Mouse (Mus musculus) midbrain, embryonic 11.5 days (tissue): ENCODE measurements around the gene Cped1. TPM values are rescaled to one million over a fixed set of nuclear protein-coding genes. Genes with fewer than 3 reads are reported as not detected.

Experiments used
- ATAC-seq: fragments of 200-750 bp; cut with Nextera tagmentation; 2 replicates; pipeline ENCODE4 v1.8.0; 2017; ENCODE audit warnings: moderate TSS enrichment, moderate library complexity; ENCODE audit not compliant: low FRiP score
- DNase-seq: peaks from one replicate; pipeline ENCODE4 v3.0.0; 2015; ENCODE audit warnings: low spot score; ENCODE audit errors: missing footprints
- H3K27ac ChIP-seq: fragments of 300-500 bp; sonication (generic); 2 replicates; pipeline ENCODE4 v1.5.1; 2014; ENCODE audit warnings: low read depth, low read length
- H3K27me3 ChIP-seq: fragments of 300-500 bp; sonication (generic); 2 replicates; pipeline ENCODE4 v1.6.1; 2014; ENCODE audit warnings: mild to moderate bottlenecking, low read length, moderate library complexity, mixed read lengths; ENCODE audit not compliant: control insufficient read depth, insufficient read depth
- H3K36me3 ChIP-seq: fragments of 300-500 bp; sonication (generic); 2 replicates; pipeline ENCODE4 v1.6.1; 2014; ENCODE audit warnings: mild to moderate bottlenecking, low read length, moderate library complexity, mixed read lengths; ENCODE audit not compliant: control insufficient read depth, insufficient read depth
- H3K4me1 ChIP-seq: fragments of 300-500 bp; sonication (generic); 2 replicates; pipeline ENCODE4 v1.6.1; 2014; ENCODE audit warnings: low read length; ENCODE audit not compliant: control insufficient read depth, insufficient read depth
- H3K4me2 ChIP-seq: fragments of 300-500 bp; sonication (generic); 2 replicates; pipeline ENCODE4 v1.6.1; 2014; ENCODE audit warnings: mild to moderate bottlenecking, moderate library complexity
- H3K4me3 ChIP-seq: fragments of 300-500 bp; sonication (generic); 2 replicates; pipeline ENCODE4 v1.5.1; 2014; ENCODE audit warnings: low read depth, low read length
- H3K9ac ChIP-seq: fragments of 300-500 bp; sonication (generic); 2 replicates; pipeline ENCODE4 v1.6.1; 2014; ENCODE audit warnings: low read length
- H3K9me3 ChIP-seq: fragments of 300-500 bp; sonication (generic); 2 replicates; pipeline ENCODE4 v1.6.1; 2016; ENCODE audit warnings: low read length; ENCODE audit not compliant: control insufficient read depth
- WGBS: fragments of 180-500 bp; shearing (Covaris S2); extraction: QIAGEN DNeasy Blood & Tissue Kit; methylation state at CpG from one replicate; pipeline ENCODE4 v1.1.7; 2014; 5-methylcytosine and 5-hydroxymethylcytosine counted together
- polyA plus RNA-seq: library from polyadenylated mRNA; unstranded; fragments of >200 nt; fragmentation: Nextera tagmentation; extraction: Ambion mirVana; gene quantifications from 2 replicates; pipeline ENCODE4 v1.2.1, GENCODE M21; 2014

Gene Cped1
- polyA plus RNA-seq, 1 experiment from 2014 or later, result 9.6 TPM

DNA sequence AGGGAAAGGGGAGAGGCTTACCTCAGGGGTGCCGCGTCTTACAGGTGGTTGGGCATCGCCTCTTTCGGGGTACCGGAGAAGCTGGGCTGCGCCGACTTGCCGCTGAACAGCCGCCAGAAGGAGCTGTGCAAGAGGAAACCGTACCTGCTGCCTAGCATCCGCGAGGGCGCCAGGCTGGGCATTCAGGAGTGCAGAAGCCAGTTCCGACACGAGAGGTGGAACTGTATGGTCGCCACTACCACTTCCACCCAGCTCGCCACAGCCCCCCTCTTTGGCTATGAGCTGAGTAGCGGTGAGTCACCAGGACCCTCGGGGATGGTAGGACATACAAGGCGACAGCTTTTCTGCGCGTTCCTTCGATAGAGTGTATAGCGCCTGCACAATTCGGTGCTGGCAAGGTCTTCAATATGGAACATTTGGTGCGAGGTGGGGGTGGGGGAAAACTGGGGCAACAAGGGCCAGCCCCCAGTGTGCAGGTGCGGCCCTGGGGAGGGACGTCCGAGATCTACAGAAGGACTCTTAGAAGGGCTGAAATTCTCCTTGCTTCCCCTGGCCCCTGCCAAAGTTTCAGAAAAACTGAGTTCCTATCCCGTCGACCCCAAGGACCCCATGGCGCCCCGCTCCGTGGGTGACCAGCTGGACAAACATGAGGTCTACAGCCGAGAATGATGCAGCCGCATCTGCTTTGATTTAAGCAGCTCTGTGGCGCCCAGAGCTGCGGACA is 303.2 kb downstream of the Cped1 start:
- Histone ChIP-seq H3K27me3 (peaks cover 29% of the 10 kb centered on the region), H3K4me2 (peak overlapping the region; percentile 89), H3K4me3 (peak overlapping the region; percentile 40), H3K36me3 (no peaks in the 10 kb centered on the region), H3K4me1 (peaks cover 14% of the 10 kb centered on the region), H3K9ac (peak overlapping the region; percentile 30), H3K27ac (no peak overlapping the region), H3K9me3 (no peaks in the 10 kb centered on the region)
- peak; percentile 96 for DNase-seq
- under 1% methylated on average over 38 of the region's 38 CpGs for WGBS
- peak; percentile 76 for ATAC-seq

DNA sequence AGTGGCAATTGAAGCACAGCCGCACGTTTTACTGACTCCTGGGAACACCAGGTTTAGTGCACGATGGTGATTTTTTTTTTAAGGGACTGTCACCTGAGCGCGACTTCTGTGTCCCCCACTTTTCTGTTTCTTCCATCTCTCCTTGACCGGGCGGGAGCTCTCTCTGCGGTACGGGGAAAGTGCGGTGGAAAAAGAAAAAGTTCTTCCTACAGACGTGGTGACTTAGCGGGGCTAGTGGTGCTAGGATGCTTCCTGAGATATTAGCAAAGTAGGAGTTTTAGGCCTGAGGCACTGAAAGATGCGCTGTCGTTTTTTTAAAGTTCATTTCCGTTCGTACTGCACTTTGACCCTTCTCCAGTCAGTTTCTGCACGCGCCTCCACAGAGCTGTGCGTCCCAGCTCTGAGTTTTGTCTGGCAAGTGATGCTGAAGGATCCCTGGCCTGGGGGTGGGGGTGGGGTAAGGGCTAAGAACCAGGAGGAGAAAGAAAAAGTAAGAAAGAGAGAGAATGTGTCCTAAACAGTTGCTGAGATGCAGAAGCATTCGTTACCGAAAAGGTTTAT is 303.8 kb downstream of the Cped1 start:
- Histone ChIP-seq H3K36me3 (no peaks in the 10 kb centered on the region), H3K27ac (no peak overlapping the region), H3K9ac (peak overlapping the region; percentile 30), H3K4me1 (peaks cover 14% of the 10 kb centered on the region), H3K4me3 (peak overlapping the region; percentile 40), H3K9me3 (no peaks in the 10 kb centered on the region), H3K27me3 (peaks cover 29% of the 10 kb centered on the region), H3K4me2 (peak overlapping the region; percentile 89)
- ATAC-seq, result no peak
- 1% methylated on average over 21 of the region's 21 CpGs for WGBS
- DNase-seq, result peak; percentile 94

DNA sequence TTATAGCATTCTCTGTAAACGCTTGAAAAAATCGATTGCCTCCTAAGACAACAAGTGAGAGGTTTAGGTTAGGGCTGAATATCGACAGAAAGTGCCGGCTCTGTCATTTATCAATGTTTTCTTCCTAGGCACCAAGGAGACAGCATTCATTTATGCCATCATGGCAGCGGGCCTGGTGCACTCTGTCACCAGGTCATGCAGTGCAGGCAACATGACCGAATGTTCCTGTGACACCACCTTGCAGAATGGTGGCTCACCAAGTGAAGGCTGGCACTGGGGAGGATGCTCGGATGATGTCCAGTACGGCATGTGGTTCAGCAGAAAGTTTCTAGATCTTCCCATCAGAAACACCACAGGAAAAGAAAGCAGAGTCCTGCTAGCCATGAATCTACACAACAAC is 305.1 kb downstream of the Cped1 start:
- DNase-seq, result peak; percentile 84
- 79% methylated on average over 8 of the region's 8 CpGs for WGBS
- Histone ChIP-seq H3K9ac (no peak overlapping the region), H3K27ac (no peak overlapping the region), H3K4me1 (peaks cover 14% of the 10 kb centered on the region), H3K4me2 (no peak overlapping the region), H3K4me3 (no peak overlapping the region), H3K36me3 (no peaks in the 10 kb centered on the region), H3K9me3 (no peaks in the 10 kb centered on the region), H3K27me3 (peaks cover 29% of the 10 kb centered on the region)
- no peak for ATAC-seq

DNA sequence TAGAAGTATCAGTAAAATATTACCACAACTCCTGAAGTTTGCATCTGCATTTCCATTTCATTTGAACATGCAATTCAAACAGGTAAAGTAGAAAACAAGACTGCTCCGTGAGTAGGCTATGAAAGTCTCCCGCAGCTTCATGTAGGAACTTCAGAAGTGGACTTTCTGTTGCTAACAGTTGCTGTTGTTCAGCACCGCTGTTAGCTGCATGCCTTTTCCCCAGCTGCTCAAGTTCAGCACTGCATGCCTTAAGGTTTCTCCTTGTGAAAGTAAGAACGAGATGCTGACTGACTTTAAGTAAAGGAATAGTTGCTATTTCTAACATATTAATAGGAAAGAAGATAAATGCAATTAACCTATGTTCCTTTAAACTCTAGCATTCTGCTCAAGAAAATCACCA is 306.3 kb downstream of the Cped1 start:
- Histone ChIP-seq H3K9ac (no peak overlapping the region), H3K27me3 (peaks cover 29% of the 10 kb centered on the region), H3K36me3 (no peaks in the 10 kb centered on the region), H3K9me3 (no peaks in the 10 kb centered on the region), H3K4me1 (peaks cover 14% of the 10 kb centered on the region), H3K4me3 (no peak overlapping the region), H3K27ac (no peak overlapping the region), H3K4me2 (no peak overlapping the region)
- ATAC-seq, result no peak
- peak; percentile 82 for DNase-seq
- 51% methylated on average over 4 of the region's 4 CpGs for WGBS

DNA sequence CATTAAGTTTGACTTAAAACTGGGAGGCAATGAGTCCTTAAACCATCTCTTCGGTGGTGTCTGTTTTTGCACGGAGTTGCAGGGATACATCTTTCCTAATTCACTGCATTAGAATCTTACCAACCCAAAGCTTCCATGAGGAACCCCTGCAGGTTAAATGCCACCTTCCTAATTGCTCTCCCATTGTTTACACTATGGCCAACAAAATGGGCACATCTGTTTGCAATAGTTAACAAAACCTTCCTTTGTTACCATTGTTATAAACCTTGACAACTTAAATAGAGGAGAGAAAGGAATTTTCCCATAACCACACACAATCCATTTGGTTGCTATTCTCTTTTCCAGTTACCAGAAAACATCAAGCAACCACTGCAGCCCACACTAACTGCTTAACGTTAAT is 308.2 kb downstream of the Cped1 start:
- peaks cover 6% of the 10 kb centered on the region for H3K4me1 ChIP-seq
- peaks cover 16% of the 10 kb centered on the region for H3K27me3 ChIP-seq
- H3K27ac ChIP-seq, result no peak overlapping the region
- WGBS, result 45% methylated on average over 3 of the region's 3 CpGs
- no peak overlapping the region for H3K4me3 ChIP-seq
- H3K9ac ChIP-seq, result no peak overlapping the region
- ATAC-seq (no peak), DNase-seq (no peak)
- no peaks in the 10 kb centered on the region for H3K9me3 ChIP-seq
- H3K4me2 ChIP-seq, result no peak overlapping the region
- no peaks in the 10 kb centered on the region for H3K36me3 ChIP-seq

DNA sequence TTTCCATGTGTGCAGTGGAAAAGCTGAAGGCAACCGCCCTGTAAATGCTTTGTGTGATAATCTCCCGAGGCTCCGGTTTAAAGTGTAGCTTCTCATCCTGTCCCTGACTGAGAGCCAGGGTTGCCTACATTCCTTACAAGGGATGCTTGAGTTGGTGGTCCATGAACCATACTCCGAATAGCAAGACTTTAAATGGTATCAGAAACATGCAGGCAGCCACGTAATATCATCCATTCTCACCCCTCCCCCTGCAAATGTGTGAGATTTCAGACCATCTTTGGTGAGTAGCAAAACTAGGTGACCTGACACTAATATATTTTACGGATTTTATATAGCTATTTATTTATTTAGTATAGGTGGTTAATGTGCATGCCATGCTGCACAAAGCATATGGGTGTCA is 311.3 kb downstream of the Cped1 start:
- ATAC-seq (no peak), DNase-seq (no peak)
- Histone ChIP-seq H3K27ac (no peak overlapping the region), H3K36me3 (no peaks in the 10 kb centered on the region), H3K4me3 (no peak overlapping the region), H3K4me2 (no peak overlapping the region), H3K4me1 (no peaks in the 10 kb centered on the region), H3K9me3 (no peaks in the 10 kb centered on the region), H3K27me3 (no peaks in the 10 kb centered on the region), H3K9ac (no peak overlapping the region)
- 78% methylated on average over 6 of the region's 6 CpGs for WGBS

DNA sequence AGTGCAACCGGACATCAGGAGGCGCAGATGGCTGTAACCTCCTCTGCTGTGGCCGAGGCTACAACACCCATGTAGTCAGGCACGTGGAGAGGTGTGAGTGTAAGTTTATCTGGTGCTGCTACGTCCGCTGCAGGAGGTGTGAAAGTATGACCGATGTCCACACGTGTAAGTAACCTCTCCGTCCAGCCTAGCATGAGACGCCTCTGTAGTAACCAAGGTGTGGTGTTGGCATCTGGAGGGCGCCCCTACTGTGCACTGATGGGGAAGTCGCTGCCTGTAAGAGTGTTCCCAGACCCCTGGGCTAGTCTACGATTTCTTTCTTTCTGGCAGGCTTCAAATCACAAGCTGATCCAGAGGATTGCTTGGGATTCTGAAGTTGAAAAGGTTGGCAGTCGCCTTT is 312.3 kb downstream of the Cped1 start:
- ATAC-seq (no peak), DNase-seq (no peak)
- H3K27ac ChIP-seq, result no peak overlapping the region
- no peak overlapping the region for H3K4me2 ChIP-seq
- H3K4me3 ChIP-seq, result no peak overlapping the region
- no peaks in the 10 kb centered on the region for H3K4me1 ChIP-seq
- no peaks in the 10 kb centered on the region for H3K36me3 ChIP-seq
- H3K27me3 ChIP-seq, result no peaks in the 10 kb centered on the region
- 63% methylated on average over 14 of the region's 14 CpGs for WGBS
- H3K9ac ChIP-seq, result no peak overlapping the region
- H3K9me3 ChIP-seq, result no peaks in the 10 kb centered on the region

Other genes starting within 250 kb of the Cped1 start
- 53.2 and 64.8 TPM in 2 replicates for gene Tspan12, start 133.4 kb upstream of the Cped1 start, polyA plus RNA-seq
- 44.6 and 45.3 TPM in 2 replicates for gene Ing3, start 36.3 kb upstream of the Cped1 start, polyA plus RNA-seq